Mouse (Mus musculus): Measurements from ENCODE around the gene Dennd4b. TPM values are rescaled to one million over a fixed set of nuclear protein-coding genes. Genes with fewer than 3 reads are reported as not detected.
"Not testable (repeated sequence)": the region's sequence is repeated elsewhere in the genome, so short reads cannot be mapped to it uniquely, and the experiment has no call there.

The Dennd4b gene
- total RNA-seq, 2 experiments from 2014 or later = 25.2 to 27.1 TPM

GRCm38 (mm10) chr3:90270784-90271183, 5.8 kb downstream of the Dennd4b start:
- no peak for DNase-seq (ENCODE audit: extremely low spot score in 1 of 2, low spot score in 2 of 2)
- intact Hi-C loops (cut with DNase I) = no loop called here

GRCm38 (mm10) chr3:90272170-90272569, 7.2 kb downstream of the Dennd4b start:
- DNase-seq (ENCODE audit: extremely low spot score in 1 of 2, low spot score in 2 of 2) = no peak
- intact Hi-C loops (cut with DNase I) = no loop called here

DNA sequence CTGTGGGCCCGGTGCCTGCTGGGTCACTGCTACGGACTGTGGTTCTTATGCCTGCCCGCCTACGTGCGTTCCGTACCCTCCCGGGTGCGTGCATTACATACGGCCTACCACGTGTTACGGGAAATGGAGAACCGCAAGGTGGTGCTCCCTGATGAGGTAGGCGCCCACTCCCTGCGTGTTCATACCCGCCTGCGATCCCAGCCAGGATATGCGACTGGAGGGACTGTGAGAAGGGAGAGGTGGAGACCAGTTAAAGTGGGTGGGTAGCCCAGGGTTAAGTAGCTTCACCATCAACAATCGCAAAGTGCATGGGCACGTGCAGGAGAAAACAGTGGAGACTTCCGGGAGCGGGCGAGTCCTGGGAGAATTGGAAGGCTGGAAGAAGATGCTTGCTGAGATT, 8.9 kb downstream of the Dennd4b start:
- no peak for DNase-seq (ENCODE audit: extremely low spot score in 1 of 2, low spot score in 2 of 2)
- intact Hi-C loops (cut with DNase I) = no loop called here

- no peak for DNase-seq (ENCODE audit: extremely low spot score in 1 of 2, low spot score in 2 of 2)
- intact Hi-C loops (cut with DNase I) = no loop called here
These were observed 10.3 kb downstream of the Dennd4b start for GRCm38 (mm10) chr3:90275286-90275685.

DNA sequence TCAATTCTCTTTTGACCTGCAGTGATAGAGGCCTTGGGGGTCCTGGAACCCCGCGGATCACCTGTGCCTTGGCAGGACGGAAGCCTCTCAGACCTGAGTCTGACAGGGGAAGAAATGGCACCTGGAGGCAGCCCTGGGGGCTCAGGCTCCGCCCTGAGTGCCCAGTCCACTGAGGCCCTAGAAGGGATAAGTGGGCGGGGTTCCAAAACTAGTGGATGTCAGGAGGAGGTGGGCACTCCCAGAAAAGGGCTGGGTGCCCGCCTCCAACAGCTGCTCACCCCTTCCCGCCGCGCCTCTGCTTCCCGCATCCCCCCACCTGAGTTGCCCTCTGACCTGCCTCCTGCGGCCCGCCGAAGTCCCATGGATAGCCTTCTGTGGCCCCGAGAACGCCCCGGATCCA, 11.9 kb downstream of the Dennd4b start:
- intact Hi-C loops (cut with DNase I) = no loop called here
- no peak for DNase-seq (ENCODE audit: extremely low spot score in 1 of 2, low spot score in 2 of 2)

DNA sequence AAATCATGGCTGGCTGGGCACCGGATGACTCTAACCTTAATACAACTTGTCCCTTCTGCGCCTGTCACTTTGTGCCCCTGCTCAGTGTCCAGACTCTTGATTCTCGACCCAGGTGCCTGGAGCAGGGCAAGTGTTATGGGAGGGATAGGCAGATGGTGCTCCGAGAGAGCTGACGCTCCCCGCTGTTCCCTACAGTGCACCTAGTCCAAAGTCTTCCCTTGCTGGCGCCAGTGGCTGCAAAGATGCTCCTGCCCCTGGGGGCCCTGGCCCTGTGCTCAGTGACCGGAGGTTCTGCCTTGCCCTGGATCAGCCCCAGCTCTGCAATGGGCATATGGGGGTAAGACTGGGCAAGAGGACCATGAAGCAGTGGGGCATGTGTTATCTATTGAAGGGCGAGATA, 12.8 kb downstream of the Dennd4b start:
- DNase-seq (ENCODE audit: extremely low spot score in 1 of 2, low spot score in 2 of 2) = no peak
- intact Hi-C loops (cut with DNase I) = no loop called here

DNA sequence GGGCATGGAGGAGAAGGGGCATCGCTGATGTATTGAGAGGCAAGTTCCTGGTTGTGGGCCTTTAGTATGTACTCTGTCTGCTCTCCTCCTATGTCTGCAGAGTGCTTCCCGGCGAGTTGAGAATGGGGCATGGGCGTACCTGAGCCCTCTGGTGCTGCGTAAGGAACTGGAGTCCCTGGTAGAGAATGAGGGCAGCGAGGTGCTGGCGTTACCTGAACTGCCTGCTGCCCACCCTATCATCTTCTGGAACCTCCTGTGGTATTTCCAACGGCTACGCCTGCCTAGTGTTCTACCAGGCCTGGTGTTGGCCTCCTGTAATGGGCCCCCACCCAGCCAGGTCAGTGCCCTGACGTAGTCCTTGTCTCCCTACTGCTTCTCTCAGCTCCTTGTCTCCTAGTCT, 13.2 kb downstream of the Dennd4b start:
- DNase-seq (ENCODE audit: extremely low spot score in 1 of 2, low spot score in 2 of 2) = no peak
- intact Hi-C loops (cut with DNase I) = no loop called here

GRCm38 (mm10) chr3:90279216-90279615, 14.2 kb downstream of the Dennd4b start:
- intact Hi-C loops (cut with DNase I) = no loop called here
- DNase-seq (ENCODE audit: extremely low spot score in 1 of 2, low spot score in 2 of 2) = no peak

- intact Hi-C loops (cut with DNase I) = no loop called here
These were observed 14.8 kb downstream of the Dennd4b start for GRCm38 (mm10) chr3:90279743-90280142.

DNA sequence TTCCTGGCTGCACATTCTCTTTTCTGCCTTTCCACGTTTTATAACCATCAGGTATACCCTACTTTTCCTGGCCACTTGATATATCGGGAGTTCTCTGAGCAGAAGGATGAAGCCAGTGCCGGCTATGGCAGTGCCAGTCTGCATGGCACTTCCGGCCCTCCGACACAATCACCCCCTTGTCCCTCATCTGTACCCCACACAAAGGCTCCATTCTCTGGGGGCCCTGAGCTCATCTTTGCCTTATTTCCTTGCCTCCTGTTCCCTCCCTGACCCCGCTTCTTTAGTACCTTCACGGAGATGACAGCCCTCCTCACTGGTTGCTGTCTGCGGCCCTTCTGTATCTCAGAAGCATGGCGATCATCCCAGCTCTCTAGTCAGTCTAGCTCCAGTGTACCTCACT, 15.7 kb downstream of the Dennd4b start:
- DNase-seq (ENCODE audit: extremely low spot score in 1 of 2, low spot score in 2 of 2) = no peak
- intact Hi-C loops (cut with DNase I) = no loop called here

More at GRCm38 (mm10) chr3:90279743-90280142, 14.8 kb downstream of the Dennd4b start:
- no peak for DNase-seq (ENCODE audit: extremely low spot score in 1 of 2, low spot score in 2 of 2)

GRCm38 (mm10) chr3:90284150-90284549, 19.2 kb downstream of the Dennd4b start:
- intact Hi-C loops (cut with DNase I) = no loop called here
- DNase-seq (ENCODE audit: extremely low spot score in 1 of 2, low spot score in 2 of 2) = no peak

DNA sequence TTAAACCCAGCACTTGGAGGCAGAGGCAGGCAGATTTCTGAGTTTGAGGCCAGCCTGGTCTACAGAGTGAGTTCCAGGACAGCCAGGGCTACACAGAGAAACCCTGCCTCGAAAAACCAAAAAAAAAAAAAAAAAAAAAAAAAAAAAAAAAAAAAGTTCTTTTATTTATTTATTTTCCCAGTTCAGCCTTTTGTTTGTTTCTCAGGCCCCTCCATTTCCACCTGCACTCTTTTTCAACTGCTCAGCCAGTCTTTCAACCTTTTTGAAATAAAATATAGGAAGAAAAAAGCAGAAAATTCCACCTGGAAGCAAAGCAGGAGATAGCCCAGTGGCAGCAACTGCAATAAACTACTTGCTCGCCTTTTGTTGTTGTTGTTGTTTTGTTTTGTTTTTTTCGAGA, 24.4 kb downstream of the Dennd4b start:
- DNase-seq (ENCODE audit: extremely low spot score in 1 of 2, low spot score in 2 of 2); intact Hi-C loops (cut with DNase I): not testable (repeated sequence)

DNA sequence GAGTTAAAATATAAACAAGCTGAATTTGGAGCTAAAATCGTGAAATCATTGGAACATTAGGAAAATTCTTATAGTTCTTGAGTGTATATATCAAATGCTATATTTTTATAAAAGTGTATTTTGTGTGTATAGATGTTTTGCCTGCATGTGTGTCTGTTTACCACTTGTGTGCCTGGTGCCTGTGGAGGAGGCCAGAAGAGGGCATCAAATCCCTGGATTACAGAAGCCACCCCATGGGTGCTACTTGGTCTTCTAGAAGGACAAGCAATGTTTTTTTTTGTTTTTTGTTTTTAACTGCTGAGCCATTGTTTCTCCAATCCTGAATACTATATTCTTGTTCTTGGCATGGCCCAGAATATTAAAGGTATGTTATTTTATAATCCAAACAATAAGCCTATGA, 25.6 kb downstream of the Dennd4b start:
- no peak for DNase-seq (ENCODE audit: extremely low spot score in 1 of 2, low spot score in 2 of 2)
- intact Hi-C loops (cut with DNase I) = loop anchor here (5.0 kb wide), 1 partner anchor 82 kb away; no protein-coding TSS in a partner anchor

DNA sequence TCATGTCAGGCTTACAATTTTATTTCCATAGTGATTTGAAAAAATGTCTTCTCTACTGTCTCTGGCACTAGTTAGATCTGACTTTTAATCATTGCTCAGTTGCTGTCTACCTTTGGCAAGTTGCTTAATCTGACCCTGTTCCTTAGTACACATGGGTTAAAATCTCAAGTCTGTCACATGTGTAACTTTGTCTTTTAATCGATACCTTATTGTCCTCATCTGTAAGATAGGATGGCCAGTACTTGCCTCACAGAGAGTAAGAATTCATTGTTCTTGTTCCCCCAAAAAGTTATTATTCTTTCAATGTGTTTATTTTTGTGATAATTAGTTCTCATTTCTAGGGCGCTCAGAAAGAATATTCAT, 27.0 kb downstream of the Dennd4b start:
- intact Hi-C loops (cut with DNase I) = loop anchor here (5.0 kb wide), 1 partner anchor 80 kb away; no protein-coding TSS in a partner anchor
- DNase-seq (ENCODE audit: extremely low spot score in 1 of 2, low spot score in 2 of 2) = no peak

GRCm38 (mm10) chr3:90292345-90293275, 27.6 kb downstream of the Dennd4b start, which contains the start of gene Gatad2b:
Gene Gatad2b (plus strand): TSS chr3:90293178.
- DNase-seq (ENCODE audit: extremely low spot score in 1 of 2, low spot score in 2 of 2) = peak; percentile 99
- intact Hi-C loops (cut with DNase I) = loop anchor here (5.0 kb wide), 1 partner anchor 80 kb away; no protein-coding TSS in a partner anchor

DNA sequence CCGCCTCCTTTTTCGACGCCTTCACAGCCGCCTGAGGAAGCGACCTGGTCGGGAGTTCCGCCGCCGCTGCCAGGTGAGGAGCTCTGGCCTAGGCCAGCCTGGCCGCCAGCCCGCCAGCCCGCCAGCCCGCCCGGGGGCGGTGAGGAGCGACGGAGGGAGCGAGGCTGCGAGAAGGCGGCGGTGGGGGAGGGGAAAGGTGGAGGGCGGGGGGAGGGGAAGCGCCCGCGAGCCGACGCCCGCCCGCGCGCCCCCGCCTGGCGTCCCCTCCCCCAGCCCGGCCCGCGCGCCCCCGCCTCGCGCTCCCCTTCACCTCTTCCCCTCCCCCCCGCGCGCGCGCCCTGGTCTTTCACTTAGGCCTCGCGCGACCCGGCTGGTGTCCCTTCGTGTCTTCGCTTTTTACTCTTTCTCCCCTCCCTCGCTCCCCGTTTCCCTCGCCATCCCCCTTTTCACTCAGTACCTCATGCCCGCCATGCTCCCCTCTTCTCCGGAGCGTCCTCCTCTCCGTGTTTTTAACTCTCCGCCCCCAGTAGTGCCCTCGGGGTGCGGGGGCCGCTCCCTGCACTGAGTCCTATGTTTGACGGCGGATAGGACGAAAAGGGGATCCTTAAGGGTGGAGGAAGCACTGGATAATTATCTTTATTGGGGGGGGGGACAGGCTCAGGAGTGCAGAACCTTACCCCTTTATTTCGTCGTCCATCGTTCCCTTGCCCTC, 28.5 kb downstream of the Dennd4b start:
- peak; percentile 24 to 87 for DNase-seq (ENCODE audit: extremely low spot score in 1 of 2, low spot score in 2 of 2)
- intact Hi-C loops (cut with DNase I) = loop anchor here (5.0 kb wide), 1 partner anchor 79 kb away; no protein-coding TSS in a partner anchor

DNA sequence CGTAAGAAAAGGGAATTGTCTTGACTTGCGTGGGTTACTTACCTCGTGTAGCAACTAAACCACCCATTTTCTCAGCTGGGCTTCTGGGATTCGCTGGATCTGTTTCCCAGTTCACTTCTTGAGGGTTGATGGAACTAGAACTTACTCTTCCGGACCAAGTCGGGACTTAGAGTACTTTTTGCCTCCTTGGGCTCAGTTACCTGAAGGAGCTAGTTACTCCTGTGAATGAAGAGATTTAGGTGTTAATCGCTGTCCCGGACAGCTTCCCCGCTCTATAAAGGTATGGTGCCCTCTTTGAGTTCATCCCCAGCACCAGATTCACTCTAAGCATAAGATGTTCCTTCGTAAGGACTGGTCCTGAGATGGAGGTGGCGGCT, 29.1 kb downstream of the Dennd4b start:
- DNase-seq (ENCODE audit: extremely low spot score in 1 of 2, low spot score in 2 of 2) = no peak
- intact Hi-C loops (cut with DNase I) = loop anchor here (5.0 kb wide), 1 partner anchor 78 kb away; no protein-coding TSS in a partner anchor

DNA sequence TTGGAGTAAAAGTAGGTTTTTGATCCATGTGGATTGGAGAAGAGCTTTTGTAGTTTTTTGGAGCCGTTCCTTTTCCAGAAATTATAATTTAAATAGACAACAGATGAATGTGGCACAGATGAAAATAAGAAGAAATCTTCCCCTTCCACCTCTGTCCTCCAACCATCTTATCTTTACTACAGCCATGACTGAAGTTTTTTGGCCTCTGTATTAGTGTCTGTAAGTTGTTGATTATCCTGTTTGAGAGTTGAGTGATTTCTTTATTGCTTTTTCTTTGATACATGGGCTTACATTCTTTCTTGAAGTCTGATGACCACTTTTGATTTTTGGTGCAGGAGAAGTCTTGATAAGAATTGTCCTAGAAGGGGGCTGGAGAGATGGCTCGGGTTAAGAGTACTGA, 29.7 kb downstream of the Dennd4b start:
- DNase-seq (ENCODE audit: extremely low spot score in 1 of 2, low spot score in 2 of 2) = no peak
- intact Hi-C loops (cut with DNase I) = loop anchor here (5.0 kb wide), 1 partner anchor 78 kb away; no protein-coding TSS in a partner anchor

DNA sequence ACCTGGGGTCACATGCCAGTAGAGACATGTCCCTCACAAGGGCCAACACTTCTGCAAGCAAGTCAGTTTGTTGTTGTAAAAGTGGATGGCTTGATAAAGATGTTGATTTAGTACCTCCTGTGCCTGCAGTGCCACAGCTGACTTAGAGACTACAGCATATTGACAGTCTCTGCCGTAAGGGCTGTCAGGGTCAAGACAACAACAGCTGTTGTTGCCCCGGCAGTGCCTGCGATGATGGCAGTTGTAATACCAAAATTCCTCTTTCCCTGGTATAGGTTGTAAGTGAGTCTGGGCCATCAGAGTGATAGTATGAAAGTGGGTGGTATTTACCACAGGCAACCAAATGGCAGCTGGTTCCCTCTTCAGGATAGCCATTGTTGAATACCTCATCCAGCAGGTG, 40.8 kb downstream of the Dennd4b start:
- DNase-seq (ENCODE audit: extremely low spot score in 1 of 2, low spot score in 2 of 2) = no peak
- intact Hi-C loops (cut with DNase I) = no loop called here

GRCm38 (mm10) chr3:90309589-90309988, 44.6 kb downstream of the Dennd4b start:
- intact Hi-C loops (cut with DNase I) = no loop called here
- no peak for DNase-seq (ENCODE audit: extremely low spot score in 1 of 2, low spot score in 2 of 2)

Measured in left cerebral cortex, postnatal 10 days (tissue).